Mouse (Mus musculus) megakaryocyte, embryonic 14.5 days (primary cell): ENCODE data around the gene Ntrk3.

Source experiments
- FLI1 ChIP-seq: IDR thresholded peaks from 2 replicates; pipeline ENCODE4 v1.6.1; 2012; ENCODE audit warnings: low read length, inconsistent platforms, mixed read lengths
- GATA1 ChIP-seq: IDR thresholded peaks from 3 replicates; pipeline ENCODE4 v1.6.1; 2012; ENCODE audit warnings: mixed read lengths, low read length, inconsistent platforms, borderline replicate concordance

DNA sequence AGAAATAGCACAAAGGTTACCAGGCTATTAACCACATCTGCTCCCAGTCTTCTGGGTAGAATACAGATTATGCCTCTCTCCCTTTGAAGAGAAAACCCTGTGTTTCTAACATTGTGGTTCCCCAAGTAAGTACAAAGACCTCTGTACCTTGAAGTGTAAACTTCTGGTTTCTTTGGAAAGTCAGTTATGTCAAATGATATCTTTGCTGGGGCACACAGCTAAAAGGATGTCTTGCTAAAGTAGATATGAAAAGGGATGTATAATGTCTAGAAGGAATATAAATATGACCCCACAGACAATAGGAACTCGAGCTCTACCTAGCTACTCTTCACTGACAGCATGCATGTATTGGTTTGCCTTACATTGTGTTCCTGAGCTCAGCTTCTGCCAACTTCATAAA lies 44.7 kb downstream of the Ntrk3 start:
- TF ChIP-seq GATA1 (no peak), FLI1 (no peak)
